Mouse (Mus musculus): ENCODE measurements at regions not wholly inside any gene's neighbourhood (a gene's known extent, or its start where the extent isn't known, plus 50 kb on each side); places are given as distances from the start of the nearest gene placed in this dataset.

DNA sequence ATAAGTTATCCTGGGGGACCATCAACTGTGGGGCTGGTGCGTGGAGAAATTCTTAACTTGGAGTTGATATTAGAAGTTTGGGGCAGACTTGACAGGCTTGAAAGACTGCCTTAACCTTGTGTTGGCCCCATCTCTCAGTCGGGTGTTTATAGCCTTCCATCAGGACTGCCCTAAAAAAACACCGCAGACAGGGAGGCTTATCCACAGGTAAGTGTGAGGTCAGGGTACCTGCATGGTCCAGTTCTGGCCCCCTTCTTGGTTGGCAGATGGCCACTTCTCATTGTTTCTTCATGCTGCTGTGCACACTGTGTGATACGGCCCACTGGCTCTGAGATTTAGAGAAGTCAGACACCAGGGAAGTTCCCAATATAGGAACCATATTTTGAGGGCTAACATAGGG lies 50.2 kb upstream of the Slc35b4 start:
- Histone ChIP-seq H3K9ac (ENCODE audit: low read depth, low read length) (no peak overlapping the region), H3K36me3 (ENCODE audit: control insufficient read depth, insufficient read depth, low read length) (no peaks in the 10 kb centered on the region), H3K27ac (no peak overlapping the region), H3K4me1 (ENCODE audit: control insufficient read depth, insufficient read depth, low read length) (no peaks in the 10 kb centered on the region), H3K79me2 (replicated peaks; ENCODE audit: control insufficient read depth, insufficient read depth, low read length) (no peaks in the 10 kb centered on the region), H3K27me3 (ENCODE audit: control insufficient read depth, insufficient read depth, low read length) (no peaks in the 10 kb centered on the region), H3K4me3 (no peak overlapping the region)
- intact Hi-C loops (cut with DNase I): no loop called here
- DNase-seq: no peak
- TF ChIP-seq POLR2A (IDR thresholded peaks at IDR 0.05; ENCODE audit: insufficient read depth, low read depth, low read length) (no peak), EP300 (IDR thresholded peaks at IDR 0.05; ENCODE audit: insufficient read depth, low read depth, low read length) (no peak), CTCF (IDR thresholded peaks at IDR 0.05) (no peak)
- 78% methylated on average over 4 of the region's 4 CpGs for WGBS
